Mouse (Mus musculus): ENCODE data around the gene Eml3.

- TF ChIP-seq CTCF (IDR thresholded peaks at IDR 0.05 in 2 of 3, conservative IDR thresholded peaks at IDR 0.05 in 1 of 3; ENCODE audit: control insufficient read depth in 1 of 3, insufficient read depth in 1 of 3, low read depth in 2 of 3, low read length in 3 of 3, poor library complexity in 1 of 3, severe bottlenecking in 1 of 3), result no peak
- no peak for TF ChIP-seq MYB (IDR thresholded peaks at IDR 0.05; ENCODE audit: low read depth, low read length)
- no peak for TF ChIP-seq ELF1 (IDR thresholded peaks at IDR 0.05; ENCODE audit: low read depth, low read length)
- no peak for TF ChIP-seq SIN3A (IDR thresholded peaks at IDR 0.05; ENCODE audit: low read length)
- TF ChIP-seq MAX (IDR thresholded peaks at IDR 0.05; ENCODE audit: low read length), result no peak
- TF ChIP-seq POLR2A (IDR thresholded peaks at IDR 0.05; ENCODE audit: control insufficient read depth in 1 of 2, insufficient read depth in 1 of 2, low read depth in 1 of 2, low read length in 2 of 2, poor library complexity in 1 of 2), result no peak
- TF ChIP-seq USF1 (IDR thresholded peaks at IDR 0.05; ENCODE audit: low read depth, low read length), result no peak
- no peak for TF ChIP-seq GABPA (IDR thresholded peaks at IDR 0.05; ENCODE audit: low read depth, low read length)
- no peak for TF ChIP-seq NELFE (IDR thresholded peaks at IDR 0.05; ENCODE audit: low read depth, low read length)
- TF ChIP-seq MEF2A (IDR thresholded peaks at IDR 0.05; ENCODE audit: extremely low read depth, insufficient replicate concordance, low read depth, low read length, poor library complexity, severe bottlenecking), result no peak
- TF ChIP-seq TBP (IDR thresholded peaks at IDR 0.05; ENCODE audit: low read depth, low read length), result no peak
- TF ChIP-seq ZNF384 (IDR thresholded peaks at IDR 0.05; ENCODE audit: low read depth, low read length), result no peak
- TF ChIP-seq CHD2 (IDR thresholded peaks at IDR 0.05; ENCODE audit: low read length), result no peak
- no peak for TF ChIP-seq NRF1 (IDR thresholded peaks at IDR 0.05; ENCODE audit: insufficient read depth, low read depth, low read length, poor library complexity, severe bottlenecking)
These were observed 58.5 kb downstream of the Eml3 start for GRCm38 (mm10) chr19:8987816-8988215.
